Mouse (Mus musculus): ENCODE measurements around the gene Vmn1r197.
"Not testable (repeated sequence)": the region's sequence is repeated elsewhere in the genome, so short reads cannot be mapped to it uniquely, and the experiment has no call there.

Gene Vmn1r197

GRCm38 (mm10) chr13:22324289-22324688 is at the start of gene Vmn1r197:
TSS of gene Vmn1r197 (plus strand) at chr13:22324589.
- DNase-seq = no peak

GRCm38 (mm10) chr13:22284578-22284977 is 39.8 kb upstream of the Vmn1r197 start:
- no peak for DNase-seq

- DNase-seq = no peak
Observed at GRCm38 (mm10) chr13:22289620-22290019, 34.8 kb upstream of the Vmn1r197 start, which contains the start of gene Vmn1r196. TSS of gene Vmn1r196 (plus strand) at chr13:22289920.

- not testable (repeated sequence) for DNase-seq
Observed at GRCm38 (mm10) chr13:22308075-22308474, 16.3 kb upstream of the Vmn1r197 start.

GRCm38 (mm10) chr13:22315361-22315760 is 9.0 kb upstream of the Vmn1r197 start:
- no peak for DNase-seq

GRCm38 (mm10) chr13:22317366-22317765 is 7.0 kb upstream of the Vmn1r197 start:
- no peak for DNase-seq

GRCm38 (mm10) chr13:22320091-22320490 is 4.3 kb upstream of the Vmn1r197 start:
- DNase-seq = no peak

GRCm38 (mm10) chr13:22333269-22333668 is 8.9 kb downstream of the Vmn1r197 start:
- DNase-seq = no peak

GRCm38 (mm10) chr13:22335565-22335964 is 11.2 kb downstream of the Vmn1r197 start:
- DNase-seq = no peak

- no peak for DNase-seq
Observed at GRCm38 (mm10) chr13:22350064-22350463, 25.7 kb downstream of the Vmn1r197 start, which contains the start of gene Vmn1r198. TSS of gene Vmn1r198 (plus strand) at chr13:22350364.

- no peak for DNase-seq
Observed at GRCm38 (mm10) chr13:22350813-22351212, 26.4 kb downstream of the Vmn1r197 start.

GRCm38 (mm10) chr13:22379518-22379917 is 55.1 kb downstream of the Vmn1r197 start, which contains the start of gene Vmn1r199:
TSS of gene Vmn1r199 (plus strand) at chr13:22379818.
- no peak for DNase-seq

GRCm38 (mm10) chr13:22381128-22381527 is 56.7 kb downstream of the Vmn1r197 start:
- not testable (repeated sequence) for DNase-seq
